Mouse (Mus musculus) spleen, adult 12 weeks (tissue): Measurements from ENCODE around the gene Klhdc9.

Source experiments
- DNase-seq: peaks from one replicate; pipeline ENCODE4 v3.0.0; 2022; ENCODE audit warnings: low spot score

Klhdc9 gene

DNA sequence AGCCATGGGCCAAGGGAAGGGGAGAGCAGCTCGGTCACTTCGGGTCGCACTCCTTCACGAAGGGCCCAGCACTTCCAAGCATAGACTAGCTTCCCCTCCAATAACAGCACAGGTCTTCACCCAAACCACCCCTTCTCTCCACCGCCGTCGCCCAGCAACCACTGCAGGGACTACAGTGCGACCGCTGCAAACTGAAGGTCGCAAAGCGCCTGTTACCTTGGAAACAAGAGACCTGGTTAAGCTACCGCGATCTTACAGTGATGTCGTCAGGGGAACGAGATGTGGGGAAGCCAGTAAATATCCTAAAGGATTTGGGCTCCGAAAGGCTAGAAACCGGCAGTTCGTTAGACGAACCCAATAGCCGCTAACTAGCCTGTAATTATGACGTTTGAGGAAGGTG lies at the start of gene Klhdc9:
Gene Klhdc9 (minus strand): TSS at position 143 of the 400 bp plus-strand sequence.
- peak; percentile 82 for DNase-seq

- DNase-seq: no peak
These were observed 49.6 kb upstream of the Klhdc9 start for GRCm38 (mm10) chr1:171410231-171410630.

DNA sequence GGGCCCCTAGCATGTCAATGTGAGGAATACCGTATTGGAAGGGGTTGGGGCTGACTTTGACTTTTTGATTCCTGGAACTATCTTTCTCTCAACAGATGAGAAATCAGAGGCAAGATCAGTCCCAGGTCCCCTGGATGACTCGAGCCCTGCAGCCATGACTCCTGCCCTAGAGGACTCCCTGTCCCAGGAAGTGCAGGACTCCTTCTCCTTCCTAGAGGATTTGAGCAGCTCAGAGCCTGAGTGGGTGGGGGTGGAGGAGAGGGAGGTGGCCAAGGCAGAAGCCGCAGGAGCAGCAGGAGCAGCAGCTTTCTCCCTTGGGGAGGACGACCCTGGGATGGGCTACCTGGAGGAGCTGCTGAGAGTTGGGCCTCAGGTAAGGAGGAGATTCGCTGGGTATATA lies 46.7 kb upstream of the Klhdc9 start:
- DNase-seq: no peak

DNA sequence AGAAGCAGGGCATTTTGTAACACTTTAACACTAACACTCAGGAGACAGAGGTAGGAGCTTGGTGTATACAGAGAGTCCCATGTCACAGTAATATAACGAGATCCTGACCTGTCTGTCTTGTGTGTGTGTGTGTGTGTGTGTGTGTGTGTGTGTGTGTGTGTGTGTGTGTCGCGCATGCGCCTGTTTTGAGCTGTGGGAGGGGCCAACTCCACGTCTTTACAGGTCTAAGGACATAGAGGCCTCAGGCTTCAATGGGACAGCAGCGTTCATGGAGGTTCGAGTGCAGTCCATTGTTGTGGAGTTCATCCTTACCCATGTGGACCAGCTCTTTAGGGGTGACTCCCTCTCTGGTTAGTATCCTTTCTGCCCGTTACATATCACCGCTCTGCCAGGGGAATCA lies 42.4 kb upstream of the Klhdc9 start:
- no peak for DNase-seq

- DNase-seq: no peak
These were observed 41.2 kb upstream of the Klhdc9 start for GRCm38 (mm10) chr1:171401821-171402220.

- DNase-seq: peak; percentile 54
These were observed 29.5 kb upstream of the Klhdc9 start for GRCm38 (mm10) chr1:171390101-171390500.

GRCm38 (mm10) chr1:171388376-171389102 lies 27.9 kb upstream of the Klhdc9 start, which contains the start of gene Arhgap30:
Gene Arhgap30, plus strand, starts transcription at chr1:171388954.
- peak; percentile 78 for DNase-seq

GRCm38 (mm10) chr1:171387099-171387498 lies 26.5 kb upstream of the Klhdc9 start:
- no peak for DNase-seq

- DNase-seq: no peak
These were observed 24.6 kb upstream of the Klhdc9 start for GRCm38 (mm10) chr1:171385171-171385570.

DNA sequence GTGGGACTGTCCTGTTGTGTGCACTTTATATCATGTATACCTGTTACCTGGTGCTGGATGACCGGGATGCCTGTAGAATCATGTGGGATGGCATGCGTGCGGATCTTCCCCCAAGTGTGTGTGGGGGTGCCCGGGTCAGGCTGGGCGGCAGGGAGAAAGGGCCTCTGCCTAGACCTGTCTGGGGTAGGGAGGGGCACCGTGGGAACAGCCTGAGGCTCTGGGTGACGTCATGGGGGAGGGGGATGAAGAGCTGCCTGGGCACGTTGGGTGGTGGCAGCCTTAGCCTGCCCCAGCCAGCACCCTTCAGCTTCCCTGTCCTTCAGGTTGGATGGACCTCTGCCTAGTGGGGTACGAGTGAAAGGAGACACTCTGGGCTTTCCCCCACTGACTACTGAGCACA lies 23.8 kb upstream of the Klhdc9 start:
- no peak for DNase-seq

DNA sequence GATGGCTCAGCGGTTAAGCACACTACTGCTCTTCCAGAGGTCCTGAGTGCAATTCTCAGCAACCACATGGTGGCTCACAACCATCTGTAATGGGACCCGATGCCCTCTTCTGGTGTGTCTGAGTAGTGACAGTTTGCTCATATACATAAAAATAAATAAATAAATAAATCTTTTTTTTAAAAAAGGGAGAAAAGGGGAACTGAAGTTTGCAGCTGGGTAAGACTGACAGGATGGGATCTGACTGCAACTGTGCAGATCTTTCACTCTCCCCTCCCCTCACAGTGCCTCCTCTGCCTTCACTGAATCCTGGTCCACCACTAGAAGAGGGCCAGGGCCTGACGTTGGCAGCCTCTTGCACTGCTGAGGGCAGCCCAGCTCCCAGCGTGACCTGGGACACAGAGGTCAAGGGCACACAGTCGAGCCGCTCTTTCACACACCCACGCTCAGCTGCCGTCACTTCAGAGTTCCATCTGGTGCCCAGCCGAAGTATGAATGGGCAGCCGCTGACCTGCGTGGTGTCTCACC lies 21.6 kb upstream of the Klhdc9 start:
- DNase-seq: no peak

DNA sequence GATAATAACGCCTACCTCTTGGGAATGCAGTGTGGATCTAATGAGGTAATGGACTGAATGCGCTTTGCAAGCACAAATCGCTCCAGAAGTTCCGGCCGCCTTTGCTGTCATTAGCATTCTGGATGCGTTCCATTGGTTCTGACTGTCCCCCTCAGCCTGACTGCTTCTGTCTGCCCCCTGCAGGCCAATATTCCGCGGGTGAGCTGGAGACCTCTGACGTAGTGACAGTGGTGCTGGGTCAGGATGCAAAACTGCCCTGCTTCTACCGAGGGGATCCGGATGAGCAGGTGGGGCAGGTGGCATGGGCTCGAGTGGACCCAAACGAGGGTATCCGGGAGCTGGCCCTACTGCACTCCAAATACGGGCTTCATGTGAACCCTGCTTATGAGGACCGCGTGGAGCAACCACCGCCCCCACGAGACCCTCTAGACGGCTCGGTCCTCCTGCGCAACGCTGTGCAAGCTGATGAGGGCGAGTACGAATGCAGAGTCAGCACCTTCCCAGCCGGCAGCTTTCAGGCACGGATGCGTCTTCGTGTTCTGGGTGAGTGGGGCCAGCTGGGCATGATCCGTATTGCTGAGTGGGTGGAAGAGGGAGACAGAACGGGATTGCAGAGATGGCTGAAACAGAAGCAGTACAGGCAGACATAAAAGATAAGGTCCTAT lies 19.5 kb upstream of the Klhdc9 start:
- DNase-seq: peak; percentile 60

DNA sequence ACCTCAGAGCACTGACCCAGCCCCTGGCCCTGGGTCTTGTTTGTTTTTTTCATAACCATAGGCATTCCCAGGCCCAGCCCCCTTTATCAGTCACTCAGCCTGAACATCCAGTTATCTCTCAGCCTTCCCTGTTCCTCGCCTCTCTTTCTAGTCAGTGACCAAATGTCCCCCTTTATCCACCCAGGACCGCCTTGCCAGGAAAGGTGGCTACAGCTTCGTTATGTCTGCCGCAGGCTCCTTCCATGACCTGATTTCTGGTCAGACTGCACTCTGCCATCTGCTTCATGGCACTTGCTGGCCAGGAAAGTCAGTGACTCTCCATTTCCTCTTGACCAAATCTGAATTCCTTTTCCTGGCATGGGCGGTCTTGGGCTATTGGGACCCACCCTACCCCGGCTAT lies 17.7 kb upstream of the Klhdc9 start:
- DNase-seq: no peak

DNA sequence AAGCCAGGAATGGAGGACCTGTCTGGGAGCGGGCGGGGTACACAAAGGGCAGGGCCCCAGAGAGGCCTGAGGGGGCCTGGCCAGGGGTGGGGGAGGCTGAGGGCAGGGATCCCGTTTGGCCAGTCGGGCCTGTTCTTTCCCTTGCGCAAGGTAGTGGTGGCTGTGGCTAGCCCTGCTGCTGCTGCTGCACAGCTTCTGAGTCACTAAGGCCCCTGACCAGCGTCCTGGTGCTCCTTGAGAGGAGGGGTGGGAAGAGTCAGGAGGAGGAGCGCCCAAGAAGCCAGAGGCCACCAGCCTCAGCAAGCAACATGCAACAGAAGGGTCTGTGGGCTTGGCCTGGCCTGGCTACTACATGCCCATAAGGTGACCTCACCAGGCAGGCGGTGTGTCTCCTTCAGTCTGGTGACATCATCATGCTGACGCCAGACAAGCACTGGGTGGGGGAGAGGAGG lies 15.1 kb upstream of the Klhdc9 start:
- no peak for DNase-seq

GRCm38 (mm10) chr1:171373946-171374345 lies 13.3 kb upstream of the Klhdc9 start:
- DNase-seq: no peak

- DNase-seq: no peak
These were observed 12.3 kb upstream of the Klhdc9 start for GRCm38 (mm10) chr1:171372880-171373279.

DNA sequence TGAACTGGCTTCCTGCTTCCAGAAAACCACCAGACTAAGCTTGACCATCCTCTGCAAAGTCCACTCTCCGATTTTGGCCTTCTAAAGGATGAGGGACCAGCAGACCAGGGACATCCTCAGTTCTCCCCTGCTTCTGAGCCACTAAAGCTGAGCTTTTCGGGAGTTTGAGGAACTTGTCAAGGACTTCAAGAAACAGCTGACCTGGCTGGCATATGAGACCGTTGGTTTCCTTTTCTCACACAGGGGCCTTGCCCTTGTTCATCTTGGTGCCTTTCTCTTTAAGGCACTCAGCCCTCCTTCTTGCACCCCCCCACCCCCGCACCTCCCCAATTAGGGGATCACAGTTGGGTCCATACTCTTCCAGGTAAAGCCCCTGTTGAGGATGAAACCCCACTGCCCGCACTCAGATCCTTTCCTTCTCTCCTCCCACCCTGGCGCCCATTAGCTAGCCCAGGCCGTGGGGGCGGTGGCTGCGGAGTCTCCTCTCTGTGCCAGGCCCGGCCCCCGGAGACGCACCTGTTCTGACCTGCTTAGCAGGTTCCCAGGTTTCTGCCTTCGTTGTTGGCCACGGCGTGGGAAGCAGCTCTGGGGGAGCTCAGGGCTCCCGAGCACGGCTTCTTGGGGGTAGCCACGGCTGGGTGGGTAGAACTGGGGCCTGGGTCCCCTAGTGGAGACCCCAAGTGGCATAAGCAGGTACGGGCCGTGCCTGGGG lies 9.4 kb upstream of the Klhdc9 start, which contains the start of gene Nectin4:
Gene Nectin4 (plus strand): TSS at position 255 of the 712 bp plus-strand sequence.
- DNase-seq: no peak

DNA sequence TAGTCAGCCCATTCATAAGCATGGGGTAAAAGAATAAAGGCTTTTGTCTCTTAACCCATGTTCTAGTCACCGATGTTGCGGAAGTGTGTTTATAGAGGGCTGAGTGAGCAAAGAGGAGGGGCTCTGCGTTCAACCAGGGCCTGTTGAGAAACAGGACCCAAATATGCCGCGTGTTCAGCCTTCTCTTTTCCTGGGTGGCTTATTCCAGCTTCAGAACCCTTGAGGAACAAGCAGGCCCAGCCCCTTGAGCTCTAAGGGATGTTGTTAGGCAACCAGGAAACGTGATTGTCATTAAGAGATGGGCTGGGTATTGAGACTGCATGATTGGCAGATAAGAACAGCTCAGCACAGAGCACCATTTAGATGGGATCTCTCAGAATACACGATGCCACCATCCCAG lies 5.3 kb upstream of the Klhdc9 start:
- DNase-seq: no peak

GRCm38 (mm10) chr1:171361106-171362103 lies 807 bp upstream of the Klhdc9 start:
- DNase-seq: peak; percentile 61

- no peak for DNase-seq
These were observed 345 bp downstream of the Klhdc9 start for GRCm38 (mm10) chr1:171360253-171360652.

GRCm38 (mm10) chr1:171358421-171358820 lies 2.2 kb downstream of the Klhdc9 start:
- no peak for DNase-seq
